Mouse (Mus musculus) CH12F3 (cell line): Measurements from ENCODE around the gene Phf21a.
"Not testable (repeated sequence)": the region's sequence is repeated elsewhere in the genome, so short reads cannot be mapped to it uniquely, and the experiment has no call there.

ENCODE experiments used
- in situ Hi-C: fragments of 300-500 bp; cut with MboI; formaldehyde crosslinking; loops from 2 replicates; pipeline ENCODE4 v1.14.3; 2020; ENCODE audit warnings: low sequenced_read_pairs

Phf21a gene

GRCm38 (mm10) chr2:92076086-92076692 lies 16.7 kb upstream of the Phf21a start:
- in situ Hi-C loops, result no loop called here

GRCm38 (mm10) chr2:92082196-92082595 lies 10.7 kb upstream of the Phf21a start:
- in situ Hi-C loops, result no loop called here

GRCm38 (mm10) chr2:92085721-92086120 lies 7.2 kb upstream of the Phf21a start:
- in situ Hi-C loops, result no loop called here

- in situ Hi-C loops, result no loop called here
Measured at GRCm38 (mm10) chr2:92087065-92087464, 5.9 kb upstream of the Phf21a start.

- in situ Hi-C loops, result no loop called here
Measured at GRCm38 (mm10) chr2:92089782-92090181, 3.1 kb upstream of the Phf21a start.

GRCm38 (mm10) chr2:92093503-92093902 lies 586 bp downstream of the Phf21a start:
- in situ Hi-C loops, result not testable (repeated sequence)

- in situ Hi-C loops, result no loop called here
Measured at GRCm38 (mm10) chr2:92094078-92094477, 1.2 kb downstream of the Phf21a start.

- in situ Hi-C loops, result no loop called here
Measured at GRCm38 (mm10) chr2:92100768-92101167, 7.9 kb downstream of the Phf21a start.

- in situ Hi-C loops, result no loop called here
Measured at GRCm38 (mm10) chr2:92124523-92124922, 31.6 kb downstream of the Phf21a start.

- in situ Hi-C loops, result no loop called here
Measured at GRCm38 (mm10) chr2:92125330-92125729, 32.4 kb downstream of the Phf21a start.

- in situ Hi-C loops, result no loop called here
Measured at GRCm38 (mm10) chr2:92130071-92130470, 37.2 kb downstream of the Phf21a start.

- in situ Hi-C loops, result no loop called here
Measured at GRCm38 (mm10) chr2:92138736-92139135, 45.8 kb downstream of the Phf21a start.

- in situ Hi-C loops, result no loop called here
Measured at GRCm38 (mm10) chr2:92139365-92139764, 46.4 kb downstream of the Phf21a start.

- in situ Hi-C loops, result no loop called here
Measured at GRCm38 (mm10) chr2:92140383-92140782, 47.5 kb downstream of the Phf21a start.

- in situ Hi-C loops, result no loop called here
Measured at GRCm38 (mm10) chr2:92141073-92141472, 48.2 kb downstream of the Phf21a start.

GRCm38 (mm10) chr2:92143932-92144331 lies 51.0 kb downstream of the Phf21a start:
- in situ Hi-C loops, result no loop called here

GRCm38 (mm10) chr2:92147925-92148750 lies 55.2 kb downstream of the Phf21a start:
- in situ Hi-C loops, result not testable (repeated sequence)

GRCm38 (mm10) chr2:92164291-92164690 lies 71.4 kb downstream of the Phf21a start:
- in situ Hi-C loops, result no loop called here

GRCm38 (mm10) chr2:92166950-92167349 lies 74.0 kb downstream of the Phf21a start:
- in situ Hi-C loops, result no loop called here

GRCm38 (mm10) chr2:92171046-92171643 lies 78.2 kb downstream of the Phf21a start:
- in situ Hi-C loops, result no loop called here

- in situ Hi-C loops, result no loop called here
Measured at GRCm38 (mm10) chr2:92172300-92172699, 79.4 kb downstream of the Phf21a start.

- in situ Hi-C loops, result no loop called here
Measured at GRCm38 (mm10) chr2:92173186-92173585, 80.3 kb downstream of the Phf21a start.
